Mouse (Mus musculus) adrenal gland, adult (tissue): ENCODE measurements around the gene Eif1ad.
"Not testable (repeated sequence)": the region's sequence is repeated elsewhere in the genome, so short reads cannot be mapped to it uniquely, and the experiment has no call there.

Source experiments
- DNase-seq, 2 experiments: peaks; one replicate each; pipeline ENCODE4 v3.0.0; 2022 to 2023; ENCODE audit warnings: low spot score in 1 of 2; ENCODE audit not compliant: inconsistent age in 2 of 2

Eif1ad gene

DNA sequence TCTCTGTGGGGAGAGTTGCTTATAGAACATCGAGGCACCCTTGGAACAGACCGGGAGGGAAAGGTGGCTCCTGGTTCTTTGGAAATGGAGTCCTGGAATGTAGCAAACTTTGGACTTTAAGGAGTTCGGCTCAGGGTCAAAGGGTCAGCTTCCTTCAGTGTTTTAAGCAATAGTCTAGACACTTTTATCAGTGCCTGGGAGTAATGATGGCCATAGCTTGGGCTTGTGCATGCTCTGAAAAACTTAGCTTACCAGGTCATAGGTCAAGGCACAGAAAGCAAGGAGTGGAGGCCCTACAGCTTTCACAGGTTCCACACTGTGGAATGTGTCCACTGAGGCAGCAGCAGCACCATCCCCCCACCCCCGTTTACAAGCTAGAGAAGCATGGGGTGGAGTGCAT is 8.2 kb downstream of the Eif1ad start:
- no peak for DNase-seq

DNA sequence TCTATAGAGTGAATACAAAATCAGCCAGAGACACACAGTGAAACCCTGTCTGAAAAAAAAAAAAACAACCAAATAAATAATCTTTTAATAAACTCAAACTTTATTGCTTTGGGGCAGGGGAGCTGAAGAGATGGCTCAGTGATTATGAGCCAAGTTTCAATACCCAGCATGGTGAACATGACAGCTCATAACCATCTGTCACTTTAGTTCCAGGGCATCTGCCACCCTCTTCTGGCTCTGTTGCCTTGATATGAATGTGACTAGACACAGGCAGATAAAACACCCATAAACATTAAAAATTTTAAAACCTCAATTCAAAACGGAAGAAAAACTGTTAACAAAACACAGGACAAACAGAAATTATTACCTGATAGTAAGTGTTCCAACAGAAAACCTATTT is 10.9 kb downstream of the Eif1ad start:
- DNase-seq = no peak

DNA sequence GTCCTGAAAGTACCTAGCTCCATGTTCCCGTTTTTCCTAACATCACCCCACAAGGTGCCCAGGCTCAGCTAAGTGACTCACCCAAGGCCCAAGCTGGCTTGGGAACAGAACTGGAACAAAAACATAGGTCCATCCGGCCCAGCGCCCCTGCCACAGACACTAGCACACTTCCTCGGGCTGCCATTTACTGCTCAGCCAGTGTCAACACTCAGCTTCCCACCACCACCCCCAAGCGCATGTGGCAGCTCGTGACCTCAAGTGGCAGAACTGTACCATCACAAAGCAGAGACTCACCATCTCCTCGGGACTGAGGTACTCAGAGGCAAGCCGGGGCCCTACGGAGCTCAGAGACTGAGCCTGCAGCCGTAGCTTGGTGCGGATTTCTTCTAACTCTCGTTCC is 16.8 kb downstream of the Eif1ad start:
- DNase-seq = no peak

DNA sequence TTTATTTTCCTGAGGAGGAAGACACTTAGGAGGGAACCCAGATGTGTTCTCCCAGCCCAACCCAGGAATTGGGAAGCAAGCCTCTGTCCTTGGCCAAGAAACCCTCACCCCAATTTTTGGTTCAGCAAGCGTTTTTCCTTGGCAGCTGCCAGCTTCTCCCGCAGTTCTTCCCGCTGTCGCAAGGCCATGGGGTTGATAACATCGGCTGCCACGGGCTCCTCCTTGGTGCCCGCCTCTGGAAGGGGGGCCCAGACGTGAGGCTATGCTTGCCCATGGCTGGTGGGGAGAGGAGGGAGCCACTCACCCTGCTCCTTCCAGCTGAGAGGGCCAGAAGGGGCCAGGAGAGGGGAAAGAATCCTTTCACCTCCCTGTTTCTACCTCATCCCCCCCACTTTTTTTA is 18.2 kb downstream of the Eif1ad start:
- no peak for DNase-seq

DNA sequence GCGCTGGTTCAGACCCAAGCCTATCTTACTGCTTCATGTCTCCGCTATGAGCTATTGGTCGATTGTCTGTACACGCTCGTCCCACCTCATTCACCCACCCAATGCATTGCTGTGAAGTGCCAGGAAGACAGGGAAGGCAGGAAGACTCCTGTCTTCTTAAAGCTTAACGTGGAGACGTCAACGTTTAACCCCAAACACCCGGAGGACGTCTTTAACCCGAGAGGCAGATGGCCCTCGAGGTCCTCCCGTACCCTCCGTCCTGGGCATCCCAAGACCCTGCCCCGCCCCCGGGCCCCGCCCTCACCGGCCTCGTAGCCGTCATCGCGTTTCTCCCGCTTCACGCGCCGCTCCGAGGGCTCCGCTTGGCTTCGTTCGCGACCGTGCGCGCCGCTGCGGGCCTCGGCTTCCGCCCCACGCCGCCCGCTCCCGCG is 21.5 kb downstream of the Eif1ad start:
- no peak for DNase-seq

DNA sequence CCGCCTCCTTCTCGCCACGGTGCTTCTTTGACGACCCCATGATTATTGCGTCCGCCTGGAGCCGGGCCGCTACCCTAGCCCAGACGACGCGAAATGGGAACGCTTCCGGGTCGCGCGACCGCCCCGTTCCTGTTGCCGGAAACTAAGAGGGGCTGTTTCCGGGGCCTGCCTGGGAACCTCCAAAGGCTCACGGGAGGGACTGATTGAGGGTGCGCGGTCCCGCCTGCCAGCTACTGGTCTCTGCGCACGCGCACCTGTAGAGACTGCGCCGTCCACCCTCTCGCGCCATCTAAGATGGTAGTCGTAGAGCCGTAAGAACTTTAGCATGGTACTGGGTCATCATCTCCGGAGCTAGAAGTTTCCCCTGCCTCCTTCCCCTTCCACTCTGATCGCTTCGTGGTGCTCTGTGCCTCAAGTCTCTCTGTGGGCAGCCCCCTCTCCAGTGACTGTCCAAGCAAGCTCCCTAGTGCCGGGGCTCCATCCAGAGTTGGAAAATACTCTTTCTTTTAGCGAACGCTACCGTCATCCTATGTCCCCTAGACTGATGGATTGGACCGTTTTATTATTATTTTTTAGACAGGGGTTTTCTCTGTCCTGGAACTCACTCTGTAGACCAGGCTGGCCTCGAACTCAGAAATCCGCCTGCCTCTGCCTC is 22.2 kb downstream of the Eif1ad start, which contains the start of gene Sart1:
Sart1 (minus strand) TSS at position 116 of the 655 bp plus-strand sequence.
- peak; percentile 97 to 98 for DNase-seq

DNA sequence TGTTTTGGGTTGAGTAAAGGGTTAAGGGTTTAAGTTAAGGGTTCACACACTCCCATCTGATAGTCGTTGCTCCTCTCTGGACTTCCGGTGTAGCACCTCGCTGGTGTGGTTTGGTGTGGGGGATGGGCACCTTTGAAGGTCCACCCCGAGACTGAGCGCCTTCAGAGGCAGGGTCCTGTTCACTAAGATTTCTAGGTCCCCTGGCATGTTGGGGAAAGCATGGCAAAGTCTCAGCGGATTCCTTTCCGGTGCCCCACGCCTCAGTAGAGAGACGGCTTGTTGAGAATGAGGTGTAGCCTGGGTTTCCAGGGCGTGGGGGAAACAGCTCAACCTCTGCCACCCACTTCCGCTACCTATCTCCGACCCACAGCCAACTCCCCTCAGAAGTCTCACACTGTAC is 23.1 kb downstream of the Eif1ad start:
- peak; percentile 53 to 78 for DNase-seq

DNA sequence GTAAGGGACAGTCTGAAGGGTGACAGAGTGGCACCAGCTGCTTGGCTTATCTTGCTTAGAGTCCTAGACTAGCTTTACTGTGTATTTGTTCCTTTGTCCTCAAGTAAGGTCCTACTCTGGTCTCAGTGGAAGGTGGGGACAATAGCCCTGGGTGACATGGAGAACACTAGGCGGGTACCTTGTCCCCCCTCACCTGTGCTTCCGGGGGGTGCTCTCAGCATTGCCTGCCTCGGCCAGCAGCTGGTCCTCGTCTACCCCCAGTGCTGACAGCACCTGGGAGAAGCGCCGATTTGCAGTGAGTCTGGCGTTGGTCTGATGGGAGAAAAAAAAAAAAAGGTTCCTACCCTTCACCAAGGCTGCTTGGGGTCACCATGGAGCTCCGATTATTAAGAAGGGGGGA is 23.9 kb downstream of the Eif1ad start:
- DNase-seq = no peak

DNA sequence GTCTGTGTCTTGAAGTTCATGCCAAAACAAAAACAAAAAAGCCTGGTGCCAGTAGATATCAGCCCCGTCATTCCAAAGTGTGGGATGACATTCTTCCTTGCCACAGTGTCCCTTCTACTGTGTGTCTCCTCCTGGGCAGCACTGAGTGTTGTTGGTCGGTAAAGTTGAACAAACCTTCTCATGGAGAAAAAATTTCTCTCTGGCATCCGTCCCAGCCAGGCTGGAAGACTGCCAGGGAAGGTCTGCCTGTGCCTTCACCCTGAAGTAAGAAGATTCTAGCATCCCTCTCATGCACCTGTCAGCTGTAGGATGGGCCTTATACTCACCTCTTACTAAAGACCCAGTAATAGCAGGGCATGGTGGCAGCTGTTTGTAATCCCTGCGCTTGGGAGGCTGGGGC is 26.4 kb downstream of the Eif1ad start:
- DNase-seq = peak; percentile 87 to 94

DNA sequence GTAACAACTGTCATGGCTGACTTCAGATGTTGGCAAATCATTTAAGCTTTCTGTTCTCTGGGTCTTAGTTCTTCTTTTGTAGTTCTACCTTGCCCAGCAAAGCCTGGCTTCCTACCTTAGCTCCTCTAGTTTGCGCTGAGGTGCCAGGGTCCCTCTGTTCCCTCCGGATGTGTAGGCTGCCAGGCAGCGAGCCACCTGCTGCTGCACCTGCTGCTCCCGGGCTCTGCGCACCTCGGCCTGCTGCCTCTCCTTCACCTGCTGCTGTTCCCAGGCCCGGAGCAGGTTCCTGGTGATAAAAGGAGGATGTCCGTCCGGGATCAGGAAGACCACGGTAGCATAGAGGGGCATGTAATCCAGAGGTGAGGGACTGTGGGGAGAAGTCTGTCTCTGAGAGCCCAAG is 27.6 kb downstream of the Eif1ad start:
- DNase-seq = no peak

DNA sequence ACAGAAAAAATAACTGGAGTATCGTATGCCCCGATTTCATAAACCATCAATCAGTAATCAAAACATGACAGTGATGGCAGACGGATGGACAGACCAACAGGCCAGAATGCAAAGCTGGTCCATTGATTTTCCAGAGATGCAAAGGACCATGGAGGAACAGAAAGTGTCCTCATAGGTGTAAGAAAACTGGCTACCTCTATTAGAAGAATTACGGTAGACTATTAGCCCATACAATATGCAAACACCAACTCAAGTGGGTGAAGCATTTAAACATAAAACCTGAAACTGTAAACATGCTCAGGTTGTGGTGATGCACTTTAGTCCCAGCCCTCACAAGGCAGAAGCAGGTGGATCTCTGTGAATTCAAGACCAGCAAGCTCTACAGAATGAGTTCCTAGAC is 28.8 kb downstream of the Eif1ad start:
- no peak for DNase-seq

DNA sequence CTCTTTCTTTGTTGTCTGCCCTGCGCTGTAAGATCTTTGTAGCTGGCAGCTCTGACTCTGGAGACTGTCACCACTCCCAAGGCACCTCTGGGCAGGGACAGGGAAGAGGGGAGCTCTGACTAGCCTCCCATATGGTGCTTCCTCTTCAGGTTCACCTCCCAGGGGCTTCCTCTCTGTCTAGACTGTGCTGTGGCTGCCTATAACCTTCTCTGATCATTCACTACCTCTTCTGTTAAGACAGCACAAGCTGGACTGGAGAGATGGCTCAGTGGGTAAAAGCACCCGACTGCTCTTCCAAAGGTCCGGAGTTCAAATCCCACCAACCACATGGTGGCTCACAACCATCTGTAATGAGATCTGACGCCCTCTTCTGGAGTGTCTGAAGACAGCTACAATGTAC is 34.5 kb downstream of the Eif1ad start:
- not testable (repeated sequence) for DNase-seq

DNA sequence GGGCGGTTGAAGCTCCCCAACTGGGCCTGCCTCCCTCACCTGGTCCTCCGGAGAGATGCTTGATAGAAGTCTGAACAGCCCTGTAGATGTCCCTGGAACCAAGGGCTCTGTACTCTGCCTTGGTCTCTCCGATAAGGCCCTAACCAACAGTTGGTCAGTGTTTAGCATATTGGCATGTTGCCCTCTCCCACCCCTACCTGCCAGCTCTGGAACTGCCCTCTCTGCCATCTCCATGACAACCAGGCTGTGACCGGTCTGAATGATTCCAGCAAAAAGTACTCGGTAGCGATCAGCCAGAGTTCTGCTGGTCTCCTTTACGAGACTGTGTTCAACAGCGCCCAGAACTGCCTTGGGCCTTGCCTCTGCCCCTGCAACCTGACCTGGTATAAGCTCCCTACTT is 35.8 kb downstream of the Eif1ad start, which contains the start of gene Tsga10ip:
Tsga10ip (minus strand) TSS at position 234 of the 400 bp plus-strand sequence.
- DNase-seq = no peak

DNA sequence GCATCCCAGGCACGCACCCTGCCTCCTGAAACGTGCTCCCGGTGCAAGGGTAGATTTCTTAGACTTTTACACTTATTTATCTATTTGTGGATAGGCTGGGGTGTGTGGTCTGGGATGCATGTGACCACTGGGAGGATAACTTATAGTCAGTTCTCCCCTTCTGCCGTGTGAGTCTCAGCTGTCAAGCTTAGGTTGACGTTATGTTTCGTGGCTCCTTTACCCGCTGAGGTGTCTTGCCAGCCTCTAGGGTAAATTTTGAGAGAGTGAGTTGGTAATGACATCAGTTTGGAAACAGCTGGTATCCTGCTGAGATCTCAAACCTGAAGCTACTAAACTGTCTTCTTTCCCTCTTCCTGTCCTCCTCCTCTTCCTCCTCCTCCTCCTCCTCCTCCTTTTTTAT is 39.4 kb downstream of the Eif1ad start:
- no peak for DNase-seq

DNA sequence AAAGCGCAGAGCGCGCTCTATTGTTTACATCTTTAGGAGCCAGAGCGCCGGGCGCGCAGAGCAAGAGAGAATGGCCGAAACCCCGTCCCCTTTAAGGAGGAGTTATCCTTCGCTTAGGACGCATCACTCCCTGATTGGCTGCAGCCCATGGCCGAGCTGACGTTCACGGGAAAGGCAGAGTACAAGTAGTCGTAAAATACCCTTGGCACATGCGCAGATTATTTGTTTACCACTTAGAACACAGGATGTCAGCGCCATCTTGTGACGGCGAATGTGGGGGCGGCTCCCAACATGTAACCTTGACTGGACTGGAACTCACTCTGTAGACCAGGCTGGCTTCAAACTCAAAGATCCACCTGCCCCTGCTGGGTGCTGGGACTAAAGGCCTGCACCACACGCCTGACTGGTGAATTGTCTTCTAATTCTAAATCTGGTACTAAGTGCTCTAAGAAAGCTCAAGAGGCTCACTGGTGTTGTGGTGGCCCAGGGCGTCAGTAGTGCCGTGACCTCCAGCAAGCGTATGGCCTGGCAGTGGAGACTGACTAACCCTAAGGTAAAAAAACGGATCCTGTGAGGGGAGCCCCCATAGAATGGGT is 40.1 kb downstream of the Eif1ad start:
- peak; percentile 70 to 86 for DNase-seq

DNA sequence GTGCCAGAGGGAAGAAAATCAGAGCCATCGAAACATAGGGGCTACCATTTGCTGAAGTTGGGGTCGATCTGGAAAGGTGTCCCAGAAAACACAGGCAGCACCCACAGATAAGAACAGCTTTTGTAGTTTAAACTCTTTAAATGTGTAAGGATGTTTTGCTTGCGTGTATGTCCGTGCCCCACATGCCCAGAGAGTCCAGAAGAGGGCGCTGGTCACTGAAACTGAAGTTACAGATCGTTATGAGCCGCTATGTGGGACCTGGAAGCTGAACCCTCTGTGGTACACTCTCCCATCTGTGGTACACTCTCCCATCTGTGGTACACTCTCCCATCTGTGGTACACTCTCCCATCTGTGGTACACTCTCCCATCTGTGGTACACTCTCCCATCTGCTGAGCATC is 40.6 kb downstream of the Eif1ad start:
- DNase-seq = peak; percentile 70 to 88

DNA sequence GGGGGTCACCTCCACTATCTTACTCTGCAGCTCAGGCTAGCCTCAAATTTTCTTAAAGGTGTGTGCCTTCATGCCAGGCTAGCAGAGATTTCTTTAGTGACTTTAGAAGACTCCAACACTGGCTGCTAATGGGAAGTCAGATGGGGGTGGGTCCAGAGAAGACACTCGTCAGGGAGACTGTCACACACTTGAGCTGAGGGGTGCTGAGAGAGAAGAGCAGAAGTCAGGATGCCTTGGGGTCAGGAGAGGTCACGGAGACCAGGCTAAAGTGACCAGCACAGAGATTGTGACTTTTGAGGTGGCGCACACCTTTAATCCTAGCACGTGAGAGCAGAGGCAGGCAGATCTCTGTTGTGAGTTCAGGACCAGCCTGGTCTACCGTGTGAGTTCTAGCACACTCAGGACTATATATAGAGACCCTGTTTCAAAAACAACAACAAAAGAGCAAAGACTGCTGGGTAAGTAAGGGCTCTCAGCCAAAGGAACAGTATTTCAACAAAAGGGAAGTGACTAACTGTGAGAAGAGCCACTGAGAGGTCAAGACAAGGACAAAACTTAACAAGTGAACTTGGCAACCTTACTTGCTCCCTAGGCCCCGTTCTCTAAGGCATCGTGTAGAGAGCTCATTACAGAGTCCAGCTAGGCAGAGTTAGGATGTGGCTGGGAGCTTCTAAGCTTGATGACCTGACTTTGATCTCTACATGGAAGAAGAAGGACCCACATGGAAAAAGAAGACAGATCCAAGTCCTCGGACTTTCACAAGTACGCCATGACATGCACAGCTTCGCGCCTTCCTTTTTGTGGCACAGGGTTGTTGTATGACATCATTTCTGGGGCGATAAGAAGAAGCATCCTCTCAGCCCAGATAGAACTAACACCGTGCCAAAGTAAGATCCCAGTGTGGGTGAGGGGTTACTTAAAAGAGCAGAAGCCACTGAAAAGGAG is 41.8 kb downstream of the Eif1ad start:
- DNase-seq = peak; percentile 35 to 83

DNA sequence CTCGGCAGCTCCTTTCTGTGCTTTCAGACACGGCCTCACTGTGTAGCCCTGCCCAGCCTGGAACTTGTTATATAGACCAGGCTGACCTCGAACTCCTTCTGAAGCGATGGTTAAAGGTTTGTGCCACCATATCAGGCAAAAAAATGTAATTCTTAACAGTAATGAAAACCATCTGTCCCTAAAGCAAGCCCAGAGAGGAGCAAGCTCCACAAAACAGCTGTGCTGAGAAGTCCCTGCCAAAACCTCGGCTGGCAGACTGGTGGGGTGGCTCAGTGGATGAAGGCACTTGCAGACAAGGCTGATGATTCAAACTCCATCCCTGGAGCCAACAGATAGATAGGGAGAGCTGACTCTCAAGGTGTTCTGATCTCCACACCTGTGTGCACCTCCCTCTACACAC is 42.5 kb downstream of the Eif1ad start:
- DNase-seq = no peak

DNA sequence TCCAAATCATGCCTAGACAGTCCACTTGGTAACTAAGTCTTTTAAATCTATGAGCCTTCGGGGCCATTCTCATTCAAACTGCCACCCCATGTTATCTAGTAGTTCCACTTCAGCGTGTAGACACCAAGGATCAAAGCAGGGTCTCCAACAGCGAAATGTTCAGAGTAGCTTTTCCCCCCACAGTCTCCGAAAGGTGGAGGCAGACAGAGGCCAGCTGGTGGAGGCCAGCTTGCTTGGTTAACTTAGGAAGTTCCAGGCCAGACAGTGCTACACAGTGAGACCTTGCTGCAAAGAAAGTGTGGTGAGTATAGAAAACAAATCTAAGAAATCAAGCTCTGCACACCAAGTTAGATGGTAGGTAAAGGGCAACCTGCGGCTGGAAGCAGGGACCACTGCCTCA is 44.1 kb downstream of the Eif1ad start:
- no peak for DNase-seq

DNA sequence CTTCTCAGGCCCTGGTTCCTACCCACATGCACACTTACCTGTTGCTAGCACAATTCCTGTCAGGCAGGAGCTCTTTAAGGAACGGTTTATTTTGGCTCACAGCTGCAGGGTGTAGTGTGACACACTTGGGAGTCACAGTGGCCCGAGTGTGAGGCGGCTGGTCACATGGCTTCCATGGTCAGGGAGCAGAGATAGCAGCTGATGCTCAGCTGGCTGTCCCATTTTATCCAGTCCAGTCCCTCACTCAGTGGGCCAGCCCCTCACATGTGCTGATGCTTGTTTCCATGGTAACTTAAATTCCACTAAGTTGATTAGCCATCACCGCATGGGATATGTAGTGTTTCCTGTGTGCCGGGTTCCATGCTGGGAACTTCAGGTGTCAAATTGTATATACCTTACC is 45.4 kb downstream of the Eif1ad start:
- no peak for DNase-seq

DNA sequence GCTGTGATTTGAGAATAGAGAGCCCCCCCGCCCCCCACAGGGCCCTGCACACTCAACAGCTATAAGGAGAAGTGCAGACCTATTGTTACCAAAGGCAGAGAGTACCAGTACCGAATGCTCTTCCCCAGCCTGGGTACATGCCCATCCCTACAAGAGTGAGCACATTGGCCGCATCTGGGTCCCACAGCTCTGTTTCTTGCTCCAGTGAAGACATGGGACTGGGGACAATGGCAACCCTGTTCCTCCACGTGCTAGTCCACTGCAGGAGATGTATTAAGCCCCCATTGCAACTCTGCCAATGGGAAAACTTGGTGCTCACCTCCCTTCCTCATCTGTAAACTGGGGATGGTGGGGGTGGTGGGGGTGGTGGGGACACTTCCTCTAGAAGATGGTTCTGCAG is 47.3 kb downstream of the Eif1ad start:
- no peak for DNase-seq

DNA sequence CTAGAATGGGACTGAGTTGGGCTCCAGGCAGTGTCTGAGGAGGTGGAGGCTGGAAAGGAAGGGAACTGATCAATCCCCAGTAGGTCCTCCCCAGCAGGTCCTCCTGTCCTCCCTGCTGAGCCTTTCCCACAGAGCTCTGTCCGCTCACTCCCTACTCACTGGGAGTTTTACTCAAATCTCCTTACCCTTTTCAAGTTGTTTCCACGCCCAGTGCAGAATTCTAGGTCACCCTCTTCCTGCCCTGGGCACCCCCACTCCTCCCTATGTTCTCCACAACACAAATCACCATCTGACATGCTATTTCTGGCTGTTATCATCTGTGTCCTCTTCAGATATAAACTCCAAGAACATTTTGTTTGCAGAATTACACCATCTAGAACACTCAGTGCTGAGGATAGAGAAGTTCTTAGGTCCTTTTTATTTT is 48.0 kb downstream of the Eif1ad start:
- DNase-seq = peak; percentile 82
